Mouse (Mus musculus): ENCODE measurements at regions not wholly inside any gene's neighbourhood (a gene's known extent, or its start where the extent isn't known, plus 50 kb on each side); places are given as distances from the start of the nearest gene placed in this dataset.

DNA sequence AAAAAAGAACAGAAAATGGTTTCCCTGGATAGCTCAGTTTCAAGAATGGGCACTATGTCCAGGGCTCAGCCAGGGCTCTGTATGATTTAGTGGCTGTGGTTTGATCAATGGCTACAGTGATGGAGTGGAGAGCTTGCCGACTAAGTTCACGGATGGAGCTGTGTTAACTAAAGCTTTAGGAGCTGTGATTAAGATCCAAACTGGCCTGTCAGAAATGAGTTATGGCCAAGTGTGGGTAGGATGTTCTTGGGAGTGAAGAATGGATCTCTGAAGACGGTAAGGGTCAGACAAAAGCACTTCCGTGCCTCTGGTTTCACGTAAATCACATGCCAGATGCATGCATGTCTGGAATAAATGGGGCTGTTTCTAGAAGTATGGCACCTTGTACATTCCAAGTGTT, 447.9 kb upstream of the Adamts9 start:
- DNase-seq, result no peak

- DNase-seq, result no peak
These were observed 428.0 kb upstream of the Adamts9 start for GRCm38 (mm10) chr6:93371341-93371740.

GRCm38 (mm10) chr6:93363846-93364245, 420.6 kb upstream of the Adamts9 start:
- DNase-seq, result no peak

DNA sequence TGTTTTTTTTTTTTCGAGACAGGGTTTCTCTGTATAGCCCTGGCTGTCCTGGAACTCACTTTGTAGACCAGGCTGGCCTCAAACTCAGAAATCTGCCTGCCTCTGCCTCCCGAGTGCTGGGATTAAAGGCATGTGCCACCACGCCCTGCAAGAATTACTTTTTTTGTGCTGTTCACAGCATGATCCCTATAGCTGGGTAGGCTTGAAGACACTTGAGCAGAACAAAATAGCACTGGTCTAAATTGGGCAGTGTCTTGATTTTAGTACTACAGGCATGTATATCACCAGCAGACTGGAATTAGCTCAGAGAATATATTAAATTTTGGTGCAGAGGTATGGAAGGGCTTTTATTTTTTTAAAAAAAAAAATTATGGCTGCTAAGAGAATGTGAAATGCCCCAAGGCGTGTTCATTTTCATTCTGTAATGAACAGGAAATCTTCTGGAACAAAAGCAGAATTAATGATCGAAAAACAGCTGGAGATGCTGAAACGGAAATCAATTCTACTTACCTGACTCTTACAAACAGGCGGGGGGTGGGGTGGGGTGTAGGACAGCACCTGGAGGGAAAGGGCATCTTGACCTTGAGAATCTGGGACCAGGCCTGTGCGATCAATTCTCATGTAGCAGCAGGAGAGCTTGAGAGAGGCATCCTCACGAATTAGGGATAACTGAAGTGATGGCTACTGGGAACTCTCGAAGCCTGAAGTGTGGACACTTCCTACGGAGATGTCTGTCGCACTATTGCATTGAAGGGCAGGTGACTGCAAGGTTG, 410.2 kb upstream of the Adamts9 start:
- no peak for DNase-seq

DNA sequence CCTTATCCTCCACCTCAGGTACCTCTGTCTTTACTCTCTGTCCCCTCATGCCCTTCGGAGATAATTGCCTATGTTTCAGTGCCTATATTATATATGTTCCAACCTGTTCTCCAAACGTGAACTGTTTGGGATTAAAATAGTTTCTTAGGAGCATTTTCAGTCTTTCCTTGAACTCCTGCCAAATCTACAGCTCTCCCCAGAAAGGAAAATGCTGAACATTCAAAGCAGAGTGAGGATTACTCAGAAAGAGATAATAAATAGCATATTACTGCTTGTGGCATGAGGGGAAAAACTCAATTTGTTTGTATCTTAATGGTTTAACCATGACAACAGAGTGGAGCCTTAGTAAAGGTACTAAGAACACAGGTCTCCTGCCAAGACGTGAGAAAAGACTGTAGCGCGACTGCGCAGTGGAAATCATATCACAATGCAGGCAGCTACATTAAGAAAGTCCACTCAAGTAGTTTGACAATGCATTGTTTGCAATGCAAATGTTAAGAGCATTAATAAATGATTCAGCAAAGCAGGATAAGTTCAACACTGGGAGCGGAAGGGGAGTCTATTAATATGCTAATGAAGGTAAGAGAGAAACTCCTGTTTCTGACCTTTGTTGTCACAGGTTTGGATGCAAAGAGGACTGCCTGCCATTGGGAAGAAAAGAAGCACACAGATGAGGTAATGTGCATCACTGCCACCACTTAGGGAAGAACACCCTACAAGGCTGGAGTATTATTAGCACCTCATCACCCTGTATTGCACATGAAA, 406.8 kb upstream of the Adamts9 start:
- DNase-seq, result no peak

DNA sequence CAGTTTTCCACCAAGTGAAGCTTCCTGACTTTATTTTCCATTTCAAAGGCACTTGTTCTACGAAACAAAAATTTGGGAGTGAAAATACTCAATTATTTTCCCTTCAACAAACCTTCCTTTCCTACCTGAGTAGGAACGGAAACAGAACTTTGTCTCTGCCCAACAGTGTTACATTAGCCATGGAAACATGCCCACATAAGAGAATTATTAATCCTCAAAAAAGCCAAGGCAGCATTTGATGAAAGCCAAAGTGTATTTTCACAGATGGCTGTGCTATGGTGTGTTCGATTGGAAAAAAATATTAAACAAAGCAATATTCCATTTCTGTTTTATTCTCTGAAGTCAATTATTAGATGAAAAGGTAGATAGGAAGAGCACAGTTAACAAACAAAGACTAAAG, 404.8 kb upstream of the Adamts9 start:
- no peak for DNase-seq

- DNase-seq, result no peak
These were observed 385.4 kb upstream of the Adamts9 start for GRCm38 (mm10) chr6:93328683-93329082.

- no peak for DNase-seq
These were observed 384.6 kb upstream of the Adamts9 start for GRCm38 (mm10) chr6:93327930-93328329.

GRCm38 (mm10) chr6:93323881-93324280, 380.6 kb upstream of the Adamts9 start:
- DNase-seq, result no peak

DNA sequence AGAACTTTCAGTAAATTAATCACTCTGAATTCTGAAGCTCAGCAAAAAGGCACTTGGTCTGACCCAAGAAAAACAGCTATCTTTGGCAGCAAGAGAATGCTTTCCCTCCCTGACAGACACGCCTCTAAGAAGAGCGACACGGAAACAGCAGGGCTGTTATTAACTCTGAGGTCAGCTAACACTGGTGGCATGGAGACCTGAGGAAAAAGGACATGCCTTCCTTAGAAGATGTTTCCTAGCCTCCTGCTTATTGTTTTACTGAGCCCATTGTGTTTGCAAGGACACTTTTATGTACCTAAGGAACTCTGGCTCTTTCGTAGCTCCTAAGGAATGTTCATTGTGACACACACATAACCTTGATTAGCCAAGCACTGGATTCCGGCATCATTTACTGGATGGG, 371.3 kb upstream of the Adamts9 start:
- no peak for DNase-seq

DNA sequence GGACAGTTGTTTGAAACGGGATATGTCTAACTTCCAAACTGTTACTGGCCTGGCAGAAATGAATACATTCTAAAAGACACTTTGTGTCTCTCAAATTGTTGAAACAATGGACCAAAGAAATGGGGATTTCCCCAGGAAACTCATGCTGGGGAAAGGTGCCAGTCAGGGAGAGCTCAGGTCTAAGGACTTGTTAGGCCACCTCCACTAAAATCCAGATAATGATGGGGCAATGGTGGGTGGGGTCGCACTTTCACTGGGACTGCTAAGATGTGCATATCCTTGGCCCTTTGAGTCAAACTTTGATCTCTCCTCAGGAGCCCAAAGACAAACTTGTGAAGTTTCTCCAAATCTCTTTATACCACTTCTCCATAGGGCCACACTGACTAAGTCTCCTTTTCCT, 361.9 kb upstream of the Adamts9 start:
- no peak for DNase-seq

DNA sequence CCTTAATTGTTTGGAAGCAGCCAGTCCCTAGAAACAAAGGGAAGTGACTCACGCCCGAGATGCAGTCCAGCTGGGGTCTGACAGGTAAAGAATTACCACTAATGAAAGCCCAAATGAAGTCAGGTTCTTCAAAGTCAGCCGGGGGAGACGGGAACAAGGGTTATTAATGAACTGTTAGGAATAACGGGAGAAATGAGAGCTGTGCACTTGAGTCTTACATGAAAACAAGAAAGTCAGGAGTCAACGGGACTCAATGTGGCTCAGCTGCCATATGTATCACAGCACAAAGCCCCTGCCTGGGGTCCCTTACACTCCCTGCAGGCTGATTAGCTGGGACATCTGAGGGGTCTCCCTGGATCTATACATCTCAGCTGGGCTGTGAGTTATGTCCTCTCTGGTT, 354.7 kb upstream of the Adamts9 start:
- no peak for DNase-seq

GRCm38 (mm10) chr6:93291711-93292110, 348.4 kb upstream of the Adamts9 start:
- no peak for DNase-seq

DNA sequence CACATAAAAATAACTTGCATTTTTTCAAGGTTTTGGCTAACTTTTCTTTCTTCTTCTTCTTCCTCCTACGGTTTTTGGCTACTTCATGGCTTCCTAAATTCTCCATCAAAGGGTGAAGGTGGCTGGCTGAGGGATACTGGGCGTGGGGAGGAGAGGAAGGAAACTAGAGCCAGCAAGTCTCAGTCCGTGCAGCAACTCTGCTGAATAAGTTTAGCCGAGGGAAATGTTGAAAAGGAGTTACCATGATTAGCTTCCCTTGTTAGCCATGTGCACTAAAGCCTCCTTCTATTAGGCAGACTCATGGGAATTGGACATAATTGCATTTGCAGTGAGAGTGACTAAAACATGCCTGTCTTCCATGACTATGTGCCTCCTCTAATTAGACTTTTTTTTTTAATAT, 345.1 kb upstream of the Adamts9 start:
- DNase-seq, result no peak

DNA sequence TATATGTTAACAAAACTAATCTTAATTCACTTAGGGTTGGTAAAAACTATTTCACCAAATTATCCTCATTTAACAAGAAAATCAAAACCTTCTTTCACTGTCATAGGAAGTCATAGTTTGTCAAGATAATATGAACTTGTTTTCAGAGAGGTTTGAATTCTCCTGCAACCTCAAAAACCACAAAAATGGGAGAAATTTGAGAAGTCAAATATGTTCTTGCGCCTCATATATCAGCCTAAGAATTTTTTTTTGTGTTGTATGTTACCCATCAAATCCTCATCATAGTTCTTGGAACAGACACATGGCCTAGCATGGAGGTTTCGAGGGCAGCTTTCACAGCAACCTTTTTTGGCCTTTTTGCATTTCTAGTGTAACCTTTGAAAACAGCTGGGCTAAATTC, 342.5 kb upstream of the Adamts9 start:
- DNase-seq, result no peak

- DNase-seq, result no peak
These were observed 338.2 kb upstream of the Adamts9 start for GRCm38 (mm10) chr6:93281530-93281929.

DNA sequence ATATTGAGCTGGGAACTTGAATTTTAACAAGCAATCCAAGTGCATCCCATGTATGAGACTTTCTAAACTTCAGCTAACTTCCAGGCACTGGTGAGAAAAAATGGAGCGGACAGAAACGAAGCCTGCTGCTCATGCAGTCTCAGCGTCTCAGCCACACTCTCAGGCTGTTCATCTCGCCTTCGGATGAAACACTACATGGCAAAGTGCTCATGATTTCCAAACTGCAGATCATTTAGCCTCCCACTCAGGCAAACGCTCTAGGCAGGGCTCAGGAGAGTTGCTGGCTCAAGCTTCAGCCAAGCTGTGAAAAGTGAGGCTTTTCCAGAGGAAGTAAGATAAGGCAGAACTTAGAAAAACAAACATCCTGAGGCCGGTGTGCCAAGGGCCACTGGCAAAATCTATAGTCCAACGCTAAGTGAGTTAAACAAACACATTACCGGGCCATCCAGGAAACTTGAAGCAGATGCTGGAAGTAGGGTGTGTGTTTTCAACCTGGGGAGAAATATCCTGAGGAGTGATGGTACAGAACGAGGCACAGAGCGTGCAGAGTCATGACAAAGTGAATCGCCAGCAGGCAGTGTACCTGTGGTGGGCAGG, 330.7 kb upstream of the Adamts9 start:
- peak; percentile 49 for DNase-seq

DNA sequence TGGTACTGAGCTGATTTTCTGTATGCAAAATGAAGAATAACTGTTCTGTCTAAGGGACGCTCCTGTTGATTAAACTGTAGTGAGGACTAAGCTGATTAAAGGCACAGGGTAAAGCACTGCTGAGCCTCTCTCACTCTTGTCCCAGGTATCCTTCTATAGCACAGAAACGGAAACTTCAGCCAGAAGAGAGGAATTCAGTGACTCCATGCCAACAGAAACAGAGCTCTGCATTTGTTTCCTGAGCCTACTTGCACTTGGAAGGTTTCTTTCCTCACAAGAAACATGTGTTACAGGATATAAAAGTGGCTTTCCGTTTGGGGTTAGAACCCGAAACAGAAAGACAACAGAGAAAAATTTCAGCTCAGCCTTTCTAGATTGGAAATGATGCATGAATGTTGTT, 328.9 kb upstream of the Adamts9 start:
- DNase-seq, result no peak

DNA sequence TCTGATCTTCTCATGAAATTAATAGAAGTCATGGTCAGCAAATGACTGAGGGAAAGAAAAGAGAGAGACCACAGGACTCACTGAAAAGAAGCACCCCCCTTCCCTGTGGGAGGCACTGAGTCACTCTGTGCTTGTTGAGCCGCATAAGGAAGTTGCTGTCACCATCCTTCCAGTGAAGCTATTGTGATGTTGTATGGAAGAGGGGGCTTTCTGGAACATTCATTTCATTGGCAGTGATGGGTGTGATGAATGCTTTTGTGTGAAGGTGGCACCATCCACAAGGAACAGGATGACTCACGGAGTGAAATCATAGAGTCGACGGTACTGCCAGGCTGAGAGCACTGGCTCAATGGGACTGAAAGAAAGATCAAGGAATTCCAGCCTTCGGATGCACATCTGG, 323.5 kb upstream of the Adamts9 start:
- no peak for DNase-seq

DNA sequence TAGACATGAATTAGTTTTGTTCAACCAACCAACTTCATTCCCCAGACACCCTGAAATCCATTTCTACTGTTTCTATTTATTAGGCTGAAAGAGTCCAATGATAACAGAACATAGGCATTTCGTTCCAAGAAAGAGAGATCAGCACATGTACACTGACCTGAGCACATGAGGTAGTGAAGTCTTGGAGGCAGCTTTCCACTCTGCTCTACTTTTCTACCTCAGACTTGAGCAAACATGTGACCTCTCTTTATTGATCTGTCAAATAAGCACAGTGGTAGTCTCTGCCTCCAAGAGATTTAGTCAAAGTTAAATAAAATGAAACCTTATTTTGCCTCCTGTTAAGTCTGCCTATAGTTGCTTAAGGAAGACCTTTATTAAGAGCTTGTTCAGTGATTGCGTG, 321.9 kb upstream of the Adamts9 start:
- no peak for DNase-seq

DNA sequence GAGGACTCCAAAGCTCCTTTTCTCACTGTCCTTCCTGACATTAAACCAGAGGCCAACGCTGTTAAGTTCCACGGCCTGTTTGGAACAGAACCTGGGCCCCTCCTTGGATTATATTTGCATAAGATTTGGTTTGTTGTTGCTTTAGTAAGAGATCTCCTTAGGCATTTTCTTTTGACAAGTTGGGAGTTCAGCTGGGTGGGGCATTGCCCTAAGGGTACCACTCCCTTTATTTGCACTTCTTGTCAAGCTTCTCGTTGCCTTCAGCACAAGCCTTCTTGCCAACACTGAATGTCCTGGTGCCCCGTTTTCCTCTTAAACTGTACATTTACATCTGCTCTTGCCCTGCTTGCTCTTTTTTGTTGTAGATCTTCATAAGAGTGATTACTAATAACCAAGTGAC, 317.5 kb upstream of the Adamts9 start:
- DNase-seq, result no peak

GRCm38 (mm10) chr6:93257130-93257841, 314.0 kb upstream of the Adamts9 start:
- DNase-seq, result no peak

DNA sequence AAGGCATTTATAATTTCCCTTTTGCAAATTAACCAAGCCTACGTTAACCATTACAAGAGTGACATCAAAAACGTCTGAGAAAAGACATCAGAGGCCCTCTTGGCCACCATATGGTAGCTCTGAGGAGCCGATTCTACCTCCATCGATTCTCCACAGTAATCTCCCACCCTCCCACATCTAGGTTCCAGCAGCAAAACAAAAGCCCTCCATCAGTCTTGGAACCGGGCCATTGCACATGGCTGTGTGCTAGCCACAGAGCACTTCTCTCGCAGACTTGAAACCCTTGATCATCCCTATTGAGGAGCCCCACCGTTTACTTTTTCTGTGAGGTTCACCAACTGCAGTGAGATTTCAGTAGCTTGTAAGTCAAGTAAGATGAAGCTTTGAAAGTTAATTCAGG, 310.5 kb upstream of the Adamts9 start:
- no peak for DNase-seq

DNA sequence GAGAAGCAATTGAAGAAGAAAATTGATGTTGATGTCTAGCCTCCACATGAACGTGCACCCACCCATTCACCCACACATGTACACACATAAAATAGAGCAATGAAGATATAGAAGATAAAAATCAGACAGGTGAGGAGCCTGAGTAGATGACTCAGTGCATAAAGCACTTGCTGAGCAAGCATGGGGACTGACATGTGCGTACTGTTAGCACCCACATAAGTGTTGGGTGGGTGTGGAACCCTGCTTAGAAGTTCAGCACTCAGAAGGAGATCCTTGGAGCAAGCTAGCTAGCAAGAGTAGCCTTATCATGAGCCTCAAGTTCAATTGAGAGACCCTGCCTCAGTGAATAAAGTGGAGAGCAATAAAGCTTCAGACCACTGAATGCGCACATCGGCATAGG, 305.7 kb upstream of the Adamts9 start:
- no peak for DNase-seq
